In the genomic region with DNA sequence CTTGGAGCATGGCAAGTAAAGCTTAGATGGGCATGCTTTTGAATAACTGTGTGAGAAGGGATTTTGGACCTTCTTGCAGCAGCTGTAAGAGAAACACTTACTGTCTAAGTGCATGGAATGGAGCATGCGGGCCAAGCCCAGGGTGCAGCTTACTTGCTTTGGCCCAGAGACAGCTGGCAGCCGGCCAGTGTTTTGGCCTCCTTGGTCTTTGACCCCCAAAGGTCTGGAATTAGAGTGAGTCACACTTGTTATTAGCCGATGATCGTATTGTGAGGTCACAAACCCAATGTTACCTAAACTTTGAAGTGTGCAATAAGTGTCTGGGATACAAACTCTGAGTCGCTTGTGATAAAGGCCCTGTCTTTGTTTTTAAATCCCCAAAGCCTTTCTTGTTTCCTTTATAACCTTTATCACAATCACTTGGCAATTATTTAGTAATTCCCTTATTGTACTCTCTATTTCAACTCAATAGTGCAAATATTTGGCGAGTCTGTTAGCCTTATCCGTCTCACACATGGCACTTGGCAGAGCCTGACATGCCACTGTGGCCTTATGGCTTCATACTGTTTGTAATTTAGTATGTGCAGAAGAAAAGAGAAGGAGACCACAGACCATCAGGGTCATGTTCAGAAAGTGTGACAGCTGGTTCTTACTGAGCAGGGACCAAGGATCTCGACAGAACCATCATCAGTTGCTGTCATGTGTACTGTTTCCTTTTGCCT, we compare ENCODE assay signal across 11 mouse cellular contexts. TPM values are rescaled to one million over a fixed set of nuclear protein-coding genes. Genes with fewer than 3 reads are reported as not detected.
A peak's percentile ranks its signal among the peaks of the same experiment; 100 is the strongest.
DNase-seq lines count a peak whose midpoint lies in the region; ATAC-seq and TF ChIP-seq lines count a peak whose summit lies in the region.
"Had no signal": no experiment of that assay in that cellular context is flagged by ENCODE, and none has a peak within 500 bp of the region (broad histone marks: within the 10 kb centered on the region; RNA-seq: fewer than 3 reads in every experiment).

No protein-coding gene starts in this region.

- H3K27me3 ChIP-seq in kidney, postnatal 0 days (ENCODE audit: insufficient read depth, low read length): no peaks in the 10 kb centered on the region
- no peaks in the 10 kb centered on the region for H3K27me3 ChIP-seq in forebrain, embryonic 10.5 days (ENCODE audit: poor library complexity, severe bottlenecking)
- H3K27me3 ChIP-seq: limb, embryonic 15.5 days had no signal

- 0 out of 2 replicates have a peak, but pooled peaks have one; percentile 43 for ATAC-seq in kidney, postnatal 0 days (replicated peaks; ENCODE audit: low FRiP score, low read depth)

- DNase-seq in layer of hippocampus, postnatal 10 days (ENCODE audit: low spot score in 2 of 2): peak; percentile 14 to 17
- no peak for DNase-seq in layer of hippocampus, postnatal 36 days
- DNase-seq in gastrocnemius, adult 2 months: peak; percentile 45
- DNase-seq in kidney, postnatal 0 days (ENCODE audit: low spot score): peak; percentile 44
- DNase-seq in ovary, postnatal 36 days (ENCODE audit: low spot score): peak; percentile 78
- no peak for DNase-seq in natural killer cell, adult 2 months (ENCODE audit: low spot score in 2 of 2)
- DNase-seq in forebrain, embryonic 10.5 days (ENCODE audit: extremely low spot score, low spot score): no peak
- no peak for DNase-seq in embryo, embryonic 11 days

- 0 out of 2 replicates have a peak, but pooled peaks cover 3% of the 10 kb centered on the region for H3K4me1 ChIP-seq in kidney, postnatal 0 days (replicated peaks; ENCODE audit: insufficient read depth, low read length)
- no peaks in the 10 kb centered on the region for H3K4me1 ChIP-seq in forebrain, embryonic 10.5 days
- H3K4me1 ChIP-seq: limb, embryonic 15.5 days had no signal

- 43% methylated on average over 8 of the region's 8 CpGs for WGBS in kidney, postnatal 0 days
- WGBS in forebrain, embryonic 10.5 days: 83% methylated on average over 8 of the region's 8 CpGs

- H3K4me2 ChIP-seq in kidney, postnatal 0 days (ENCODE audit: low read length): no peak overlapping the region
- H3K4me2 ChIP-seq: limb, embryonic 15.5 days had no signal

- H3K9ac ChIP-seq in kidney, postnatal 0 days (ENCODE audit: low read depth, low read length): no peak overlapping the region
- H3K9ac ChIP-seq: limb, embryonic 15.5 days had no signal

- H3K27ac ChIP-seq in gastrocnemius, adult 2 months: no peak overlapping the region
- no peak overlapping the region for H3K27ac ChIP-seq in kidney, postnatal 0 days
- no peak overlapping the region for H3K27ac ChIP-seq in forebrain, embryonic 10.5 days
- H3K27ac ChIP-seq: limb, embryonic 15.5 days had no signal

- H3K4me3 ChIP-seq in gastrocnemius, adult 2 months: no peak overlapping the region
- H3K4me3 ChIP-seq in kidney, postnatal 0 days (replicated peaks; ENCODE audit: low read depth, low read length): no peak overlapping the region
- no peak overlapping the region for H3K4me3 ChIP-seq in forebrain, embryonic 10.5 days
- H3K4me3 ChIP-seq: limb, embryonic 15.5 days had no signal

- TF ChIP-seq CTCF in gastrocnemius, adult 2 months (IDR thresholded peaks at IDR 0.05): no peak
- TF ChIP-seq CTCF in kidney, postnatal 0 days (IDR thresholded peaks at IDR 0.05; ENCODE audit: low read depth): no peak

- intact Hi-C loops in gastrocnemius, adult 2 months (cut with DNase I): no loop called here

- H3K9me3 ChIP-seq in kidney, postnatal 0 days (replicated peaks; ENCODE audit: low read length): no peaks in the 10 kb centered on the region
- no peaks in the 10 kb centered on the region for H3K9me3 ChIP-seq in forebrain, embryonic 10.5 days
- H3K9me3 ChIP-seq: limb, embryonic 15.5 days had no signal

- no peaks in the 10 kb centered on the region for H3K36me3 ChIP-seq in kidney, postnatal 0 days (ENCODE audit: insufficient read depth, low read length)
- H3K36me3 ChIP-seq in forebrain, embryonic 10.5 days (replicated peaks): no peaks in the 10 kb centered on the region
- H3K36me3 ChIP-seq: limb, embryonic 15.5 days had no signal

RNA-seq across cellular contexts. Expression of gene Tnfsf15, which starts 26.8 kb away (rescaled TPM):
- not detected for total RNA-seq in layer of hippocampus, postnatal 10 days (2021)
- not detected for total RNA-seq in layer of hippocampus, postnatal 36 days (2021)
- under 1 TPM in 1 of 2 experiments, not detected in 1; 0.08 TPM for total RNA-seq in gastrocnemius, adult 2 months (2021)
- polyA plus RNA-seq in kidney, postnatal 0 days (2015; fragmentation: Nextera tagmentation; extraction: Ambion mirVana): 0.55 and 0.77 TPM in 2 replicates
- polyA plus RNA-seq in forebrain, embryonic 10.5 days (2016; fragmentation: Nextera tagmentation; extraction: Ambion mirVana): not detected in 2 replicates

RNA-seq across cellular contexts. Expression of gene Gm11214, which starts 54.9 kb away (rescaled TPM):
- total RNA-seq in layer of hippocampus, postnatal 10 days (2021): not detected
- total RNA-seq in layer of hippocampus, postnatal 36 days (2021): not detected
- total RNA-seq in gastrocnemius, adult 2 months (2021): not detected
- not detected in 2 replicates for polyA plus RNA-seq in kidney, postnatal 0 days (2015; fragmentation: Nextera tagmentation; extraction: Ambion mirVana)
- not detected in 2 replicates for polyA plus RNA-seq in forebrain, embryonic 10.5 days (2016; fragmentation: Nextera tagmentation; extraction: Ambion mirVana)
- total RNA-seq: ES-E14 had no signal
- polyA plus RNA-seq: embryonic facial prominence, embryonic 11.5 days; limb, embryonic 15.5 days had no signal

Comparison
In these comparisons a context has a peak if more than half of its experiments do, and no peak if none do; other contexts are left out.
1. DNase-seq: peak in layer of hippocampus, postnatal 10 days (2 of 2), gastrocnemius, adult 2 months (single experiment), kidney, postnatal 0 days (single experiment) and ovary, postnatal 36 days (single experiment); none in layer of hippocampus, postnatal 36 days (0 of 2), natural killer cell, adult 2 months (0 of 2), forebrain, embryonic 10.5 days (single experiment) and embryo, embryonic 11 days (single experiment).